Mouse (Mus musculus) cerebellum, adult 2 months (tissue): ENCODE measurements around the gene Creld2. TPM values are rescaled to one million over a fixed set of nuclear protein-coding genes. Genes with fewer than 3 reads are reported as not detected.
A peak's percentile ranks its signal among the peaks of the same experiment; 100 is the strongest.

Experiments used
- DNase-seq, 2 experiments: peaks; one replicate each; pipeline ENCODE4 v3.0.0; 2021
- H3K27ac ChIP-seq: fragments of 200-500 bp; 2 replicates; pipeline ENCODE4 v1.5.1; 2012; ENCODE audit warnings: low read length, control low read depth, inconsistent platforms; ENCODE audit not compliant: insufficient read depth
- H3K27me3 ChIP-seq: fragments of 200-500 bp; 2 replicates; pipeline ENCODE4 v1.6.1; 2012; ENCODE audit warnings: inconsistent platforms, mild to moderate bottlenecking, low read length, moderate library complexity; ENCODE audit not compliant: control insufficient read depth, insufficient read depth
- H3K4me1 ChIP-seq: fragments of 200-500 bp; 2 replicates; pipeline ENCODE4 v1.6.1; 2011; ENCODE audit warnings: low read length; ENCODE audit not compliant: control insufficient read depth, insufficient read depth
- H3K4me3 ChIP-seq: fragments of 200-500 bp; replicated peaks from 2 replicates; pipeline ENCODE3; 2011; ENCODE audit warnings: mild to moderate bottlenecking, low read depth, low read length, control low read depth; ENCODE audit not compliant: insufficient read depth
- CTCF ChIP-seq: fragments of 200-500 bp; IDR thresholded peaks from 2 replicates; pipeline ENCODE4 v1.5.1; 2011; ENCODE audit warnings: low read depth, mild to moderate bottlenecking, control low read depth, low read length, moderate library complexity, borderline replicate concordance; ENCODE audit not compliant: insufficient read depth
- POLR2A ChIP-seq: fragments of 200-500 bp; IDR thresholded peaks from 2 replicates; pipeline ENCODE4 v1.6.1; 2011; ENCODE audit warnings: low read length, control low read depth, borderline replicate concordance; ENCODE audit not compliant: insufficient read depth
- WGBS: fragments of 180-500 bp; shearing (Covaris S2); methylation state at CpG from one replicate; pipeline ENCODE4 v1.1.7; 2018; 5-methylcytosine and 5-hydroxymethylcytosine counted together
- polyA plus RNA-seq: library from polyadenylated mRNA; depleted of rRNA; stranded (reverse); fragments of >200 nt; gene quantifications from 2 replicates; pipeline ENCODE4 v1.2.3, GENCODE M21; 2012

Gene Creld2
- polyA plus RNA-seq, 1 experiment, result 32.0 TPM

DNA sequence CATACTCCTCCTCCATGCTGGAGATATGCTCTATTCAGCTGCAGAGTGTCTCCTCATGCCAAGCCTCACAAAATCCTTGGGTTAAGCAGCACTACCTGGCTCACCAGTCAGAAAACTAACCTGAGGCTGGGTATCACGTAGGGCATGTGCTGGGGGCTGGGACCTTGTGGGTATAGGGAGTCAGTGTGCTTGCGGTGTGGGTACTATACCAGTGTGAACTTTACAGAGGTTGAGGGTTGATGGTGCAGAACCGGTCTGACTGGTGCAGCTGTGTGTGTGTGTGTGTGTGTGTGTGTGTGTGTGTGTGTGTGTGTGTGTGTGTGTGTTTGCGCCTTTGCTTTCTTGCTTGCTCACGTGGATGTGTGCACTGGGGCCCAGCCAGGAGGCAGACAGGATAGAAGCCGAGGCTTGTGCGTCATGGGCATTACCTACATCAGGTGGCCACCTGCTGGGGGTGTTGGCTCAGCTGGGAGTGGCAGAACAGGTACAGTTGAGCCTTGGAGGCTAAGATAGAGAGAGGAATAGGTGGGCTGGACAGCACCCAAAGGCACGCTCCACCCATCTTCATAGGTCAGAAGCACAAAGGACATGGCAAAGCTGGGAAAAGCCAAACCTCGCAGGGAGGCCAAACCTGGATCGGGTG lies 32.2 kb downstream of the Creld2 start:
- no peak for DNase-seq
- H3K4me1 ChIP-seq, result peaks cover 48% of the 10 kb centered on the region
- H3K27ac ChIP-seq, result peak overlapping the region; percentile 45; the same call in 1 of the 2 replicates
- no peak overlapping the region for H3K4me3 ChIP-seq
- no peak for TF ChIP-seq POLR2A
- no peak for TF ChIP-seq CTCF
- H3K27me3 ChIP-seq, result no peaks in the 10 kb centered on the region
- 78% methylated on average over 10 of the region's 10 CpGs for WGBS

DNA sequence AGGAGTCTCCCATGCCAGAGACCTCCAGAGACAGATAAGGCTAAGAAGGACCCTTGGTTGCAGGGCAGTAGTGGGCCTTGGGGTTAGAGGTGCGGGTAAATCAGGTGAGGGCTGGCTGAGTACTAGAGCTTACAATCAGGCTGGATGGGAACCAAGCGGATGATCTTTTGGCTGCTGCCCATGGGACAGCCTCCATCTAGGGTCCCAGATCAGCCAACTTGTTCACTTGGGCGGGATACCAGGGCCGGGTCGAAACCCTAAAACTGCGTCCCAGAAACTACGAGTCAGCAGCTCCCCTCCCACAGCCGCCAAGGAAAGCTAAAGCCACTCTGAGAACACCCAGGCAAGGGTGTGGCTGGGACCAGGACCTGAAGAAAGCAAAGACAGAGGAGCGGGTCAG lies 33.7 kb downstream of the Creld2 start:
- WGBS, result 91% methylated on average over 9 of the region's 9 CpGs

DNA sequence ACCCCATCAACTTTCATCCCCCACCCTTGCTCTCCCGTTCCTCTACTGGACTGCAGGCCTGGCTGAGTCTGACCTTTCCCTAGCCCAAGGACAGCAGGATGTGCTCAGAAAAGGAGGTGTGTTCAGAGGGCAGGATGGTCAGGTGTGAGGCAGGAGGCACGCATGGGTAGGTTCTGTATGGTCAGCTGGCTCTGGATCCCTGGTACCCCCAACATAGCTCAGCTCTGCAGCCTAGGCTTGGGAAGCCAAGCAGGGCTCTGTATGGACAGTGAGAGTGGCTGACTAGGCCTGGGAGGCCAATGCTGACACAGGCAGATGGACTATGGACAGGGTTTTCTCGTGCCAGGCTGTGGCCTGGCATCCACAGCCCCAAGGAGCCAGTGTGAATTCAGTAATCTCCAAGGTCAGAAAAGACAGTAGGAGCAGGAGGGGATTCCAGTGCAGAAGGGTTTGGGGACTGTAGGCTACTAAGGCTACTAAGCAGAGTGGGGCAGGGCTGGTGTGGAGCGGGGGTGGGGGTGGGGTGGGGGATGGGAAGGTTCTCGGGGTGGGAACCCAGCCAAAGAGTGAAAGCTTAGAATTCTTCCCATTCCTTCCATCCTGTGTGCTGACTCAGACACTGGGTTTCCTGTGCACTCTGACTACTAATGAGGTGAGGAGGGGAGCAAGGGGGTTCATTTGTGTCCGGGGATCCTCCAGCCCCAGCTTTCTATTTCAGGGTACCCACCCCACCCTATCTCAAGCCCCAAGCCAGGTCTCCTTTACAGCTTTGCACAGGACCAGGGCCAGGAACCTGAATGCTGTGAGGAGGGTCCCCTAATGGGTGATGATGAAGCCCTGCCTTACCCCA lies 34.9 kb downstream of the Creld2 start:
- 29% methylated on average over 6 of the region's 6 CpGs for WGBS
- peaks cover 74% of the 10 kb centered on the region for H3K4me1 ChIP-seq
- TF ChIP-seq CTCF (no peak), POLR2A (no peak)
- DNase-seq, result peak; percentile 63 to 69
- H3K27ac ChIP-seq, result peak overlapping the region; percentile 46
- H3K27me3 ChIP-seq, result no peaks in the 10 kb centered on the region
- H3K4me3 ChIP-seq, result no peak overlapping the region

More for the DNA sequence above, 33.7 kb downstream of the Creld2 start:
- H3K4me1 ChIP-seq, result peaks cover 63% of the 10 kb centered on the region
- no peaks in the 10 kb centered on the region for H3K27me3 ChIP-seq
- TF ChIP-seq CTCF (no peak), POLR2A (no peak)
- no peak overlapping the region for H3K27ac ChIP-seq
- no peak for DNase-seq
- H3K4me3 ChIP-seq, result no peak overlapping the region

DNA sequence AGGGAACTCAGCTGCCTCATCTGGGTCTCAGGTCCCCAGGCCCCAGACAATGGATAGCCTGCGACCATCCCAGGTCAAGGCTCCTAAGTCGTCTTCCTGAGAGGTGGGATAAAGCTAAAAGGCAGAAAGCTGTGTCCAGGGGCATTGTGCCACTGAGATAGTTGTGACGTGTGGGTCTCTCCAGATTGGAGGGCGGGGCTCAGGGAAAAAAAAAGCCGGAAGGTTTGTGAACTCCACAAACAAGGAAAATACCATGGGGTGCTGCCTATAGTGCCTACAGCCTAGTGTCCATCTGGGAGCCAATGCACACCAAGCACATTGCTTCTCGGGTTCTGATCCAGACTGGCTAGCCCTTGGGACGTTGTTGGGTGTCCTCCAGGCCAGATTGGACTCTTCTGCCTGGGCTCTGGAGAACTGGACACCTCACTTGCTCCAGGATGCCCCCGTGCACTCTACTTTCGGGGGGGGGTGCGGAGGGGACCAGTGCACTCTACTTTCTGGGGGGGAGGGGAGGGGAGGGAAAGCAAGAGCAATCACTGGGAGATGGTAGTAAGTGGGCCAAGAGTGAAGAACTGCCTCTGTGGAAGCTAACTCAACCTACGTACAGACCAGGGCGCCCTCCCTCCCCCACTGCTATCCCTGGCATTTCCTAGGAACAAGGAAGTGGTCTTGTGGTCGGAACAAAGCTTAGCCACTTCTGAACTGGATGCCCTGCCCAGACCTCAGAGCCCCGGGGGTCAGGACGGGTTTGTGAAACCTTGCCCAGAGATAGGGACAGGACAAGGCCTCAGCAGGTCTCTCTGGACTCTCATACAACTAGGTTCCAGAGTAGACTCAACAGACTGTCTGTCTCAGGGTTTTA lies 35.8 kb downstream of the Creld2 start:
- WGBS, result 69% methylated on average over 15 of the region's 15 CpGs

GRCm38 (mm10) chr15:88855896-88856417 lies 36.5 kb downstream of the Creld2 start:
- 58% methylated on average over 6 of the region's 6 CpGs for WGBS
- DNase-seq, result peak in 1 of 2 experiments; percentile 32
- H3K4me1 ChIP-seq, result peaks cover 59% of the 10 kb centered on the region
- no peaks in the 10 kb centered on the region for H3K27me3 ChIP-seq
- TF ChIP-seq CTCF (no peak), POLR2A (no peak)
- H3K4me3 ChIP-seq, result no peak overlapping the region
- H3K27ac ChIP-seq, result no peak overlapping the region

More for the DNA sequence above, 35.8 kb downstream of the Creld2 start:
- H3K4me1 ChIP-seq, result peaks cover 67% of the 10 kb centered on the region
- H3K27me3 ChIP-seq, result no peaks in the 10 kb centered on the region
- H3K4me3 ChIP-seq, result no peak overlapping the region
- TF ChIP-seq POLR2A (no peak), CTCF (no peak)
- H3K27ac ChIP-seq, result peak overlapping the region; percentile 20; the same call in 1 of the 2 replicates
- no peak for DNase-seq

GRCm38 (mm10) chr15:88856613-88857012 lies 37.2 kb downstream of the Creld2 start:
- H3K4me1 ChIP-seq, result peaks cover 53% of the 10 kb centered on the region
- peak in 1 of 2 experiments; percentile 19 for DNase-seq
- H3K27ac ChIP-seq, result no peak overlapping the region
- WGBS, result 76% methylated on average over 5 of the region's 5 CpGs
- no peak overlapping the region for H3K4me3 ChIP-seq
- no peak for TF ChIP-seq CTCF
- no peak for TF ChIP-seq POLR2A
- no peaks in the 10 kb centered on the region for H3K27me3 ChIP-seq

DNA sequence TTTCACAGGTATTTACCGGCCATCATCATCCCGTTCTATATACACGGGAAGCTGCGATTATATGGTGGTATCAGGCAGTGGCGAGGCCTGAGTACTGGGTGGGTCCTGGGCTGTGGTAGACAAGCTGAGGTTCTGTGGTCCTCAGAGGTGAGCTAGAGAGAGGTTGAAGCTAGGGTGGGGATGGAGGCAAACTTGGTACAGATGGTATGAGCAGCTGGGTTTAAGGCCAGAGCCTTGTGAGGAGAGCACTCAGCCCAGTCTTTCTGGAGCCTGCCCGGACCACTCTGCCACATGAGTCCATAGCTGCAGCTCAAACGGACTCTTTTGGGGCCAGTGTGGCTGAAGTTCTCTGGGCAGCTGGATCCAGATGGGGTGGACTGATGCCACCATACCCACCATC lies 37.9 kb downstream of the Creld2 start:
- TF ChIP-seq POLR2A, result no peak
- H3K4me1 ChIP-seq, result peaks cover 46% of the 10 kb centered on the region
- 92% methylated on average over 7 of the region's 7 CpGs for WGBS
- H3K4me3 ChIP-seq, result no peak overlapping the region
- peak in 1 of 2 experiments; percentile 18 for DNase-seq
- H3K27me3 ChIP-seq, result no peaks in the 10 kb centered on the region
- no peak overlapping the region for H3K27ac ChIP-seq
